Mouse (Mus musculus) lung, postnatal 0 days (tissue): Measurements from ENCODE around the gene Cav2.

Experiments
- CTCF ChIP-seq: IDR thresholded peaks from 2 replicates; pipeline ENCODE4 v1.5.1; 2016; ENCODE audit warnings: antibody characterized with exemption, mild to moderate bottlenecking
- EP300 ChIP-seq: IDR thresholded peaks from 2 replicates; pipeline ENCODE4 v1.6.1; 2016; ENCODE audit warnings: antibody characterized with exemption, mild to moderate bottlenecking, control low read depth

GRCm38 (mm10) chr6:17281757-17282092 is 740 bp downstream of the Cav2 start:
- TF ChIP-seq CTCF (no peak), EP300 (no peak)
